Comparison of ENCODE assay signal across 22 mouse cellular contexts in the genomic region with DNA sequence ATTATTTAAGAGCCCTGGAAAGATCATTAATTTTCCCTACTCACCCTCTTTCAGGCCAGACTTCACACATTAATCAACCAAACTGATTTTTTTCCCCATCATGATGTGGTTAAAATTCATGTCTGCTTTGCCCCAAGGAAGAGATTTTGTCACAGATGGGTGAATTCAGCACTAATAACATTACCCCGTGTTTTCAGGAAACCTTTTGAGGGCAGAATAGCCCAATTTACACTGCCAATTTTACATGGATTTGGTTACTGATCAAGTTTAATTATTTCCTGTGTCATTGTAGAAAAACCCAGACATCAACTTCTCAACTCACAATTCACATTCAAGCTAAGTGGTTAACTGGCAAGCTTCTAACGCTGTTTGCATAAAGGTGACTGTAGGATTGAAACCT.
"Had no signal": no experiment of that assay in that cellular context is flagged by ENCODE, and none has a peak within 500 bp of the region (broad histone marks: within the 10 kb centered on the region; RNA-seq: fewer than 3 reads in every experiment).

No protein-coding gene starts in this region.

- H3K9ac ChIP-seq: limb, embryonic 13.5 days; liver, embryonic 12.5 days; liver, embryonic 15.5 days; lung, embryonic 15.5 days; midbrain, embryonic 13.5 days; neural tube, embryonic 13.5 days; stomach, embryonic 15.5 days had no signal

- DNase-seq: kidney, postnatal 14 days; kidney, postnatal 4 days; left cerebral cortex, postnatal 4 days; liver; lung, adult 18-20 months; lung, postnatal 10 days; lung, postnatal 36 days; retina, postnatal 1 day; right cerebral cortex, postnatal 25 days; spleen, adult 18-20 months; thymus, postnatal 25 days had no signal

- H3K27me3 ChIP-seq: limb, embryonic 13.5 days; liver, embryonic 12.5 days; liver, embryonic 15.5 days; lung, embryonic 15.5 days; megakaryocyte, embryonic 14.5 days; midbrain, embryonic 13.5 days; neural tube, embryonic 13.5 days; stomach, embryonic 15.5 days had no signal

- ATAC-seq: liver, embryonic 12.5 days; midbrain, embryonic 13.5 days; midbrain, embryonic 16.5 days had no signal

- H3K27ac ChIP-seq: limb, embryonic 13.5 days; liver, embryonic 12.5 days; liver, embryonic 15.5 days; lung, embryonic 15.5 days; midbrain, embryonic 10.5 days; midbrain, embryonic 13.5 days; neural tube, embryonic 13.5 days; stomach, embryonic 15.5 days had no signal

- H3K4me3 ChIP-seq: limb, embryonic 13.5 days; liver, embryonic 12.5 days; liver, embryonic 15.5 days; lung, embryonic 15.5 days; megakaryocyte, embryonic 14.5 days; midbrain, embryonic 10.5 days; midbrain, embryonic 13.5 days; myocyte; neural tube, embryonic 13.5 days; stomach, embryonic 15.5 days had no signal

- H3K4me2 ChIP-seq: limb, embryonic 13.5 days; liver, embryonic 12.5 days; liver, embryonic 15.5 days; lung, embryonic 15.5 days; midbrain, embryonic 13.5 days; neural tube, embryonic 13.5 days; stomach, embryonic 15.5 days had no signal

- H3K36me3 ChIP-seq: limb, embryonic 13.5 days; liver, embryonic 12.5 days; liver, embryonic 15.5 days; lung, embryonic 15.5 days; midbrain, embryonic 10.5 days; midbrain, embryonic 13.5 days; neural tube, embryonic 13.5 days; stomach, embryonic 15.5 days had no signal

- H3K9me3 ChIP-seq: liver, embryonic 12.5 days; liver, embryonic 15.5 days; lung, embryonic 15.5 days; midbrain, embryonic 10.5 days; midbrain, embryonic 13.5 days; neural tube, embryonic 13.5 days; stomach, embryonic 15.5 days had no signal

- H3K4me1 ChIP-seq: limb, embryonic 13.5 days; liver, embryonic 12.5 days; liver, embryonic 15.5 days; lung, embryonic 15.5 days; megakaryocyte, embryonic 14.5 days; midbrain, embryonic 10.5 days; midbrain, embryonic 13.5 days; neural tube, embryonic 13.5 days; stomach, embryonic 15.5 days had no signal
